Mouse (Mus musculus) hindbrain, postnatal 0 days (tissue): ENCODE data around the gene Sgip1. TPM values are rescaled to one million over a fixed set of nuclear protein-coding genes. Genes with fewer than 3 reads are reported as not detected.

Experiments
- ATAC-seq: fragments of 200-750 bp; cut with Nextera tagmentation; 2 replicates; pipeline ENCODE4 v1.8.0; 2017; ENCODE audit warnings: mild to moderate bottlenecking, moderate TSS enrichment, moderate library complexity
- DNase-seq: peaks from one replicate; pipeline ENCODE4 v3.0.0-alpha.2; 2015; ENCODE audit warnings: low spot score
- H3K27ac ChIP-seq: fragments of 300-500 bp; sonication (generic); 2 replicates; pipeline ENCODE4 v1.5.1; 2014; ENCODE audit warnings: mild to moderate bottlenecking
- H3K27me3 ChIP-seq: fragments of 300-500 bp; sonication (generic); 2 replicates; pipeline ENCODE4 v1.6.1; 2014; ENCODE audit warnings: low read length, mixed read lengths; ENCODE audit not compliant: insufficient read depth
- H3K36me3 ChIP-seq: fragments of 300-500 bp; sonication (generic); 2 replicates; pipeline ENCODE4 v1.6.1; 2014; ENCODE audit warnings: low read length, mixed read lengths; ENCODE audit not compliant: insufficient read depth
- H3K4me1 ChIP-seq: fragments of 300-500 bp; sonication (generic); 2 replicates; pipeline ENCODE4 v1.6.1; 2014; ENCODE audit warnings: antibody characterized with exemption, low read length, mixed read lengths; ENCODE audit not compliant: insufficient read depth
- H3K4me2 ChIP-seq: fragments of 300-500 bp; sonication (generic); 2 replicates; pipeline ENCODE4 v1.6.1; 2014; ENCODE audit warnings: low read depth, mild to moderate bottlenecking, low read length, moderate library complexity, mixed read lengths
- H3K4me3 ChIP-seq: fragments of 300-500 bp; sonication (generic); 2 replicates; pipeline ENCODE4 v1.5.1; 2014; ENCODE audit warnings: low read length
- H3K9ac ChIP-seq: fragments of 300-500 bp; sonication (generic); replicated peaks from 2 replicates; pipeline ENCODE4 v1.6.1; 2014; ENCODE audit warnings: mild to moderate bottlenecking, low read length, moderate library complexity, mixed read lengths
- H3K9me3 ChIP-seq: fragments of 300-500 bp; sonication (generic); 2 replicates; pipeline ENCODE4 v1.6.1; 2016; ENCODE audit warnings: low read length, mixed read lengths
- CTCF ChIP-seq: IDR thresholded peaks from 2 replicates; pipeline ENCODE4 v1.5.1; 2016; ENCODE audit warnings: antibody characterized with exemption, control low read depth, low read depth
- WGBS: fragments of 180-500 bp; shearing (Covaris S2); extraction: QIAGEN DNeasy Blood & Tissue Kit; methylation state at CpG from one replicate; pipeline ENCODE4 v1.1.7; 2014; 5-methylcytosine and 5-hydroxymethylcytosine counted together
- polyA plus RNA-seq: library from polyadenylated mRNA; unstranded; fragments of >200 nt; fragmentation: Nextera tagmentation; extraction: Ambion mirVana; gene quantifications from 2 replicates; pipeline ENCODE4 v1.2.1, GENCODE M21; 2015
- total RNA-seq: library from RNA; depleted of rRNA; stranded (reverse); fragments of >200 nt; gene quantifications from 2 replicates; pipeline ENCODE4 v1.2.3, GENCODE M21; 2014

Sgip1 gene
- total and polyA plus RNA-seq, 2 experiments from 2014 or later = 34.6 to 62.0 TPM

DNA sequence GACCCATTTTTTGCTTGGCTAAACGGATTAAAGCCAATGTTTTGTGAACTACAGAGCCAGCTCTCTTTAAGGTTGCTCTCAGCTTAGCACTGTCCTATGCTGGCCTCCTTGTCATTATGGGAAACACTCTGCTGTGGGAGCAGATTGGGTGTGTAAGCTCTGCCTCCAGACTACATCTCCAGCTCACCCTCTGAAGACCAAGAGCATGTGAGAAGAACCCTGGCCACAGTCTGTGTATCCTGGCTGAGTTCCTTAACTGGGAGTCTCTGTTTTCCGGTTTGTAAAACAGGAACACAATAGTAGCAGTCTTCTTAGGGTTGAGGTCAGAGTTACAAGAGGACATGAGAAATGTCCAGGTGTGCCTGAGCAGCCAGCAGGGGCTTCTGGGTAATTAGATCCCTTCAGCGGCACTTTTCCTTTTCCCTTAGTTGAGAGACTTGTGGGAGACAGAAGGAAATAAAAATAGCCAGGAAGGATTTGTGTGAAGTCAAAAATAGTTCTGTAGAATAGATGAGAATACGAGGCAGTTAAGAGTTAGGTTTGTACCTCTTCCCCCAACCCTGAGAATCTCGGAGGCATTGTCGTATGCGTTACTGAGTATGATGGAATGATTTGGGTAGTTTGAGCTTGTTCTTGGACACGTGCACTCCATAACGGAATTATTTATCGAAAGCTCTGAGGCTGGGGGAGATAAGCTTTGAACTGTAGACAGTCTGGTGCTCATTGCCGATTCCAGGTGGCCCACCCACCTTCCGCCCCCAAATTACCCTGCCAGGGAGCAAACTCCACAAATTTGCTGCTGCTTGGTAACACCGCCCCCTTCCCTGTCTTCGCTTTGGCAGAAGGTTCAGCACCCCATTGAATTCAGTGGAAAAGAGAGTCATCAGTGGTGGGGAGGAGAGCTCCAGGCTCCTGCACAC lies 146.9 kb downstream of the Sgip1 start:
- TF ChIP-seq CTCF = no peak
- H3K4me1 ChIP-seq = no peaks in the 10 kb centered on the region
- 88% methylated on average over 14 of the region's 14 CpGs for WGBS

DNA sequence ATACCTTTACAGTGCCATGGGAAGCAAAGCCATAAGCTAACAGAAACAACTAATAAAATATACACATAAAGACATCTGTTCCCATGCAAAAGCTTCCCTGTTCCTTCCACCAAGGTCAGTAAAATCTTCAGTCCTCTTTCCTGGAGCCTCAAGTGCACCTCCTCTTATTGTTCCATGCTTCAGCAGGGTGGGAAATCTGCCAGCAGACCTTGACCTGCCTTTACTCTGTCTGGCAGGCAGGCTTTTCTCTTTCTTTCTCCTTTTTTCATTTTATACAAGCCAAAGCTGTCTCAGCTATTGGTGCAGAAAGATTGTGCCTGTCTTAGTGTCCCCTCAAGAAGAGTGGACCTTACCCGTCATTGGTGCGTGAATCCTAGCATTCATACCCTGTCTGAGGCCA lies 154.8 kb downstream of the Sgip1 start:
- Histone ChIP-seq H3K27me3 (no peaks in the 10 kb centered on the region), H3K4me2 (no peak overlapping the region), H3K27ac (no peak overlapping the region), H3K4me3 (no peak overlapping the region), H3K9me3 (peaks cover 6% of the 10 kb centered on the region), H3K36me3 (peaks cover 10% of the 10 kb centered on the region; the same call in 1 of the 2 replicates), H3K4me1 (no peaks in the 10 kb centered on the region), H3K9ac (no peak overlapping the region)
- no peak for TF ChIP-seq CTCF
- DNase-seq (no peak), ATAC-seq (no peak)
- 99% methylated on average over 2 of the region's 2 CpGs for WGBS

More for the DNA sequence above, 146.9 kb downstream of the Sgip1 start:
- H3K27me3 ChIP-seq = no peaks in the 10 kb centered on the region
- H3K36me3 ChIP-seq = no peaks in the 10 kb centered on the region; the same call in 1 of the 2 replicates
- H3K4me2 ChIP-seq = no peak overlapping the region
- no peak overlapping the region for H3K27ac ChIP-seq
- no peak for ATAC-seq
- no peaks in the 10 kb centered on the region for H3K9me3 ChIP-seq
- H3K4me3 ChIP-seq = no peak overlapping the region
- no peak for DNase-seq
- H3K9ac ChIP-seq = no peak overlapping the region

- Histone ChIP-seq H3K4me1 (no peaks in the 10 kb centered on the region), H3K36me3 (peaks cover 10% of the 10 kb centered on the region; the same call in 1 of the 2 replicates), H3K4me2 (no peak overlapping the region), H3K4me3 (no peak overlapping the region), H3K27me3 (no peaks in the 10 kb centered on the region), H3K9me3 (peaks cover 6% of the 10 kb centered on the region), H3K27ac (no peak overlapping the region), H3K9ac (no peak overlapping the region)
- no peak for TF ChIP-seq CTCF
- 74% methylated on average over 4 of the region's 4 CpGs for WGBS
- ATAC-seq (no peak), DNase-seq (no peak)
Observed at GRCm38 (mm10) chr4:102898987-102899386, 157.9 kb downstream of the Sgip1 start.

DNA sequence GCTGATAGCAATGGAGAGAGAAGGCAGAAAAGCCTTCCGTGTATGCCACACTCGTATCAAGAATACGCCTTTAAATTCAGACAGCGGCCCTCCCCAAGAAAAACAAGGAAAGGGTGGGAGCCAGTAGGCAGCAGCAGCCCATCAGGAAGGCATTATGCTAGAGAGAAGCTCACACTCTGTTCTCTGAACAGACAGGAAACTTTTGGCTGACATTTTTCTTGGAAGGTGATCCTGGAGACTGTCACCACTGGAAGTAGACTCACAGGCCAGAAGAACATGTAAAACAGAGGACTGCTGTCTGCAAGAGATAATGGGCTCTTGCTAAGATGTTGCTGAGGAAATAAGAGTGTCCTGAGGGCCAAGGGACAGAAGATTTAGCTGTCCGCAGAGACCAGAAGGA lies 158.6 kb downstream of the Sgip1 start:
- Histone ChIP-seq H3K4me2 (no peak overlapping the region), H3K27ac (no peak overlapping the region), H3K4me1 (no peaks in the 10 kb centered on the region), H3K27me3 (no peaks in the 10 kb centered on the region), H3K9ac (no peak overlapping the region), H3K36me3 (peaks cover 10% of the 10 kb centered on the region; the same call in 1 of the 2 replicates), H3K9me3 (peaks cover 6% of the 10 kb centered on the region), H3K4me3 (no peak overlapping the region)
- 86% methylated on average over 5 of the region's 5 CpGs for WGBS
- DNase-seq = no peak
- no peak for ATAC-seq
- TF ChIP-seq CTCF = no peak

DNA sequence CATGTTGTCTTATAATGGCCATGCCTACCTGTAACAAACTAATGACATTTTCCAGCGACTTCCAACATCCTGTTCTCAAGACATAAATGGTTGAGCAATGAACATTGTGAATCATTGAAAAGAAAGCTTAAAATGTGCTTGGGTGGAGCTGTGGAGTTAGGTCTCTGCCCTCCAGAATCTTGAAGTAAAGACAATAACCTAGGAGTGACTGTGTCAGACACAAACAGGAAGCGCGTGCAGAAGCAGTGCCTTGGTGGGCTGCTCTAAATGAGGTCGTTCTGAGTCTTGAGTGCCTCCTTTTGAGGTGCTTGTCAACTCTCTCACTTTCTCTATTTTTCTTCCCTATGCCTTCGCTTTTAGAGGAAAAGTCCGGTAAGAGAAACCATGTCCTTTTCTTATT lies 159.1 kb downstream of the Sgip1 start:
- no peak overlapping the region for H3K27ac ChIP-seq
- peaks cover 6% of the 10 kb centered on the region for H3K9me3 ChIP-seq
- TF ChIP-seq CTCF = no peak
- no peak overlapping the region for H3K4me3 ChIP-seq
- no peak overlapping the region for H3K9ac ChIP-seq
- no peaks in the 10 kb centered on the region for H3K4me1 ChIP-seq
- no peak for DNase-seq
- WGBS = 89% methylated on average over 6 of the region's 6 CpGs
- peaks cover 6% of the 10 kb centered on the region; the same call in 1 of the 2 replicates for H3K36me3 ChIP-seq
- no peaks in the 10 kb centered on the region for H3K27me3 ChIP-seq
- ATAC-seq = no peak
- no peak overlapping the region for H3K4me2 ChIP-seq

DNA sequence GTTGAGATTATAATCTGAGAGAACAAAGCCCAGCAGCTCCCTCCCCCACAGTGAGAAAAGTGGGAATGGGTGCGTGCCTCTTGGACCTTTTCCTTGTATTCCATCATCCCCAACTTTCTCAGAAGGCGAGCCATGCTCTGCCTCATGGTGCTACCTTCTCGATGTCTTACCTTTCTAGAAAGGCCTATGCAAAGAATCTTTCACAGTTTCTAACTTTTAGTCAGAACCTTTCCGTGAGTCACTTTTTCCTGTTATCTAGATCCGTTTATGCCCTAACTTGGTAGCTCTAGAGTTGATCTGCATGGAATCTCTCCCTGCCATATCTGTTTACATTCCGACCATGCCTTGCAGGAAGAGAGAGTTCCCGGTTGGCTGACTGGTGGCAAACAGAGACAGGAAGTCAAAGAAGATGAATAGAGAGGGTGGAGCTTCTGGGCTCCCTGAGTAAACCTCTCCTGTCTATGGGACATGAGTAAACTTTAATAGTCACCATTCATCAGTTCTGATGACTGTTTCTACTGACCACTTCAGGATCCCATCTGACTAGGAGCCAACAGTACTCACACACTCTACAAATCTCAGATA lies 166.8 kb downstream of the Sgip1 start:
- no peaks in the 10 kb centered on the region for H3K27me3 ChIP-seq
- H3K36me3 ChIP-seq = no peaks in the 10 kb centered on the region
- H3K9ac ChIP-seq = no peak overlapping the region
- no peak for ATAC-seq
- H3K9me3 ChIP-seq = no peaks in the 10 kb centered on the region
- no peak for DNase-seq
- no peaks in the 10 kb centered on the region for H3K4me1 ChIP-seq
- TF ChIP-seq CTCF = no peak
- no peak overlapping the region for H3K27ac ChIP-seq
- no peak overlapping the region for H3K4me2 ChIP-seq
- WGBS = 87% methylated on average over 7 of the region's 7 CpGs
- no peak overlapping the region for H3K4me3 ChIP-seq

- Histone ChIP-seq H3K36me3 (no peaks in the 10 kb centered on the region), H3K4me2 (no peak overlapping the region), H3K4me1 (no peaks in the 10 kb centered on the region), H3K9me3 (no peaks in the 10 kb centered on the region), H3K27me3 (no peaks in the 10 kb centered on the region), H3K4me3 (no peak overlapping the region), H3K27ac (no peak overlapping the region), H3K9ac (no peak overlapping the region)
- 93% methylated on average over 4 of the region's 4 CpGs for WGBS
- DNase-seq = no peak
- ATAC-seq = no peak
- no peak for TF ChIP-seq CTCF
Observed at GRCm38 (mm10) chr4:102910191-102910590, 169.1 kb downstream of the Sgip1 start.
